Mouse (Mus musculus) limb, embryonic 11.5 days (tissue): ENCODE data around the gene Tldc2. TPM values are rescaled to one million over a fixed set of nuclear protein-coding genes. Genes with fewer than 3 reads are reported as not detected.

ENCODE experiments used
- ATAC-seq: fragments of 200-750 bp; cut with Nextera tagmentation; 2 replicates; pipeline ENCODE4 v1.8.0; 2017; ENCODE audit warnings: low read depth; ENCODE audit not compliant: insufficient number of reproducible peaks, low FRiP score, low TSS enrichment
- DNase-seq: peaks from one replicate; pipeline ENCODE4 v3.0.0-alpha.2; 2015; ENCODE audit warnings: low spot score
- H3K27ac ChIP-seq: fragments of 300-500 bp; sonication (generic); replicated peaks from 2 replicates; pipeline ENCODE4 v1.5.1; 2014; ENCODE audit warnings: low read depth, mild to moderate bottlenecking, low read length
- H3K27me3 ChIP-seq: fragments of 300-500 bp; sonication (generic); 2 replicates; pipeline ENCODE4 v1.6.1; 2014; ENCODE audit warnings: mild to moderate bottlenecking, low read length, mixed read lengths; ENCODE audit not compliant: control insufficient read depth, insufficient read depth
- H3K36me3 ChIP-seq: fragments of 300-500 bp; sonication (generic); 2 replicates; pipeline ENCODE4 v1.6.1; 2014; ENCODE audit warnings: mild to moderate bottlenecking, low read length, moderate library complexity, mixed read lengths; ENCODE audit not compliant: control insufficient read depth, insufficient read depth
- H3K4me1 ChIP-seq: fragments of 300-500 bp; sonication (generic); 2 replicates; pipeline ENCODE4 v1.6.1; 2014; ENCODE audit warnings: low read length, mixed read lengths; ENCODE audit not compliant: control insufficient read depth, insufficient read depth
- H3K4me2 ChIP-seq: fragments of 300-500 bp; sonication (generic); 2 replicates; pipeline ENCODE4 v1.6.1; 2014; ENCODE audit warnings: low read depth, mild to moderate bottlenecking, moderate library complexity; ENCODE audit not compliant: severe bottlenecking
- H3K4me3 ChIP-seq: fragments of 300-500 bp; sonication (generic); 2 replicates; pipeline ENCODE4 v1.5.1; 2014; ENCODE audit warnings: low read depth, low read length
- H3K9ac ChIP-seq: fragments of 300-500 bp; sonication (generic); 2 replicates; pipeline ENCODE4 v1.6.1; 2014; ENCODE audit warnings: mild to moderate bottlenecking, low read length
- H3K9me3 ChIP-seq: fragments of 300-500 bp; sonication (generic); 2 replicates; pipeline ENCODE4 v1.6.1; 2016; ENCODE audit warnings: low read length; ENCODE audit not compliant: control insufficient read depth
- WGBS: fragments of 180-500 bp; shearing (Covaris S2); extraction: QIAGEN DNeasy Blood & Tissue Kit; methylation state at CpG from one replicate; pipeline ENCODE4 v1.1.7; 2014; 5-methylcytosine and 5-hydroxymethylcytosine counted together
- polyA plus RNA-seq: library from polyadenylated mRNA; unstranded; fragments of >200 nt; fragmentation: Nextera tagmentation; extraction: Ambion mirVana; gene quantifications from 2 replicates; pipeline ENCODE4 v1.2.1, GENCODE M21; 2014

Tldc2 gene
- polyA plus RNA-seq, 1 experiment from 2014 or later, result not detected

DNA sequence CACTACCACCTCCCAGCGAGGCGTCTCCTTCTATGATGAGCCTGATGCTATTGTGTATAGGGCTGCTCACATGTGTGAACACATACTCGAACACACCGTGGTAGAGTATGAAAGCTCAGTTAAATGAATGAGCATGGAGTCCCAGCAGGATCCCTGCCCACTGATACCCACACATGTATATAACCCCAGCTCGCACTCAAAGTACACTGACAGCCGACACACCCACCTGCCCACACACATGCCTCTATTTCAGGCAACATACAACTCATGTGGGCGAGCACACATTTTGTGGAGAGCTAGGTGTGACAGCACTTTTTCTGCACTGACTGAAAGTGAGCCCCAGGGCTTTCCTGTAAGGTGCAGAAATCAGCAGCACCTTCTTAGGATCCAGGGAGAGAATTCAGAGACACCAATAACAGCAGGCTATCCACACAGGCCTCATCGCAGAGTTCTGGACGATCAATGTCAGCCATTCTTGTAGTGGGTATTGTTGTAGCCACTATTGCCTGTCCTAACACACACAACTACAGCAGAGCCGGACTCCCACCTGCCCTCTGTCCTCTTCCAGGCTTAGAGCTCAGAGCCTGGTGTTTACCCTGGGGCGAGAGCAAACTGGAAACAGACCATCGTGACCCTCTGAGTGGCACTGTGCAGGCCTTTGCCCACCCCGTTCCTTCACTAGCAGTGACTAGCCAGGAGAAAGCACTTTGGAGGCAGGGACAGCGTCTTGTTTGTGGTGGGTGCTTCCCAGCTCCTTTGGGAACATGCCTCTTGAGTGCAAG, 872 bp downstream of the Tldc2 start:
- H3K27ac ChIP-seq, result no peak overlapping the region
- no peaks in the 10 kb centered on the region for H3K36me3 ChIP-seq
- WGBS, result 81% methylated on average over 14 of the region's 14 CpGs
- H3K27me3 ChIP-seq, result no peaks in the 10 kb centered on the region
- H3K4me2 ChIP-seq, result no peak overlapping the region
- no peaks in the 10 kb centered on the region for H3K4me1 ChIP-seq
- no peak for DNase-seq
- H3K9ac ChIP-seq, result no peak overlapping the region
- no peak for ATAC-seq
- no peaks in the 10 kb centered on the region for H3K9me3 ChIP-seq
- H3K4me3 ChIP-seq, result no peak overlapping the region

DNA sequence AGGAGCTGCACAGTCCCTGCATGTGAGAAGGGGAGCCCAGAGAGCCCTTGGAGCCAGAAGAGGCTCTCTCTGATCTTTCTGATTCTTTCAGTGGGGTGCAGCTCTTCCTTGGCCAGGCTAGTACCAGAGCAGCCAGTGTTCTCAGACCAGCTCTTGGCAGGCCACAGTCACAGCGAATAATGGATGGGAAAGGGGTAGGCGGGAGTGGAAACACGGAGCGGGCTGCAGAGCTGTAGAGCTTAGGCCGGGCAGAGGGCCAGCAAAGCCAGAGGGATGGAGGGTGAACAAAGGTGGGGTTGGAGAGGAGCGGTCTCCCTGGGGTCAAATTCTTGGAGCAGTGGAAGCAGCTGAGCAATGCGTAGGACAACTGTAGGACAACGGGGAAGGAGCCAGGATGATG, 5.2 kb downstream of the Tldc2 start:
- no peaks in the 10 kb centered on the region for H3K36me3 ChIP-seq
- no peak overlapping the region for H3K27ac ChIP-seq
- ATAC-seq (no peak), DNase-seq (no peak)
- H3K4me2 ChIP-seq, result no peak overlapping the region
- H3K9me3 ChIP-seq, result no peaks in the 10 kb centered on the region
- no peaks in the 10 kb centered on the region for H3K4me1 ChIP-seq
- no peaks in the 10 kb centered on the region for H3K27me3 ChIP-seq
- H3K4me3 ChIP-seq, result no peak overlapping the region
- H3K9ac ChIP-seq, result no peak overlapping the region; the same call in 1 of the 2 replicates
- WGBS, result 77% methylated on average over 8 of the region's 8 CpGs

DNA sequence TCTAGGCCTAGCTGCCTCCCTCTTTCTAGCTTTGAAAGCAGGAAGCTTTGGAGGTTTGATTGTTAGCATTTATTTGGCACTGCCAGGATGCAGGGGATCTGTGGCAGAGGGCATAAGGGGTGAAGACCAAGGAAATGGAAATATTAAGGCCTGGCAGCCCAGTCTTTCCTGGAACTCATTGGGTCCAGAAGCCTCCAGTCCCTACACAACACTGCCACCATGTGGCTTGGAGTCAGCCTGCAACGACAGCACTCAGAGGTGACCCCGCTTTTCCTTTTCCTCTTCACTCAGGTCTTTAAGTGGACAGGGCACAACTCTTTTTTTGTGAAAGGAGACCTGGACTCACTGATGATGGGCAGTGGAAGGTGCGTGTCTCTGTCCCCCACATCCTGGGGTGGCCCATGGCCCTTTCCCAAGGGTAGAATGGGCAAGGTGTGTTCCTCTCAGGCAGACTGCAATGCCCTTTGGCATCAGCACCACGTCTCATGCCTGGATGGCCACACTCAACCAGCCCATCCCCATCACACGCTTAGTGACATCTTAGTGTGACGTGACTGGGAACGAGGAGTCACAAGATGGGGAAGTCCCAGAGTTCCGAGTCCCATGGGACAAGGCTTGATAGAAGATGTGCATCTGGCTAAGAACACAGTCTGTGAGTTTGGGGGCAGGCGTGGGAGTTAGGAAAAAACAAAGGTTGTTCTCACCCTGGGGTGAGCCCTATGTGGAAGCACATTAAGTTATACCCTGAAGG, 8.3 kb downstream of the Tldc2 start:
- no peak overlapping the region for H3K27ac ChIP-seq
- DNase-seq (peak; percentile 81), ATAC-seq (no peak)
- H3K9me3 ChIP-seq, result no peaks in the 10 kb centered on the region
- no peak overlapping the region for H3K4me2 ChIP-seq
- no peaks in the 10 kb centered on the region for H3K27me3 ChIP-seq
- H3K9ac ChIP-seq, result no peak overlapping the region
- no peaks in the 10 kb centered on the region for H3K36me3 ChIP-seq
- no peak overlapping the region for H3K4me3 ChIP-seq
- no peaks in the 10 kb centered on the region for H3K4me1 ChIP-seq
- WGBS, result 66% methylated on average over 9 of the region's 9 CpGs

DNA sequence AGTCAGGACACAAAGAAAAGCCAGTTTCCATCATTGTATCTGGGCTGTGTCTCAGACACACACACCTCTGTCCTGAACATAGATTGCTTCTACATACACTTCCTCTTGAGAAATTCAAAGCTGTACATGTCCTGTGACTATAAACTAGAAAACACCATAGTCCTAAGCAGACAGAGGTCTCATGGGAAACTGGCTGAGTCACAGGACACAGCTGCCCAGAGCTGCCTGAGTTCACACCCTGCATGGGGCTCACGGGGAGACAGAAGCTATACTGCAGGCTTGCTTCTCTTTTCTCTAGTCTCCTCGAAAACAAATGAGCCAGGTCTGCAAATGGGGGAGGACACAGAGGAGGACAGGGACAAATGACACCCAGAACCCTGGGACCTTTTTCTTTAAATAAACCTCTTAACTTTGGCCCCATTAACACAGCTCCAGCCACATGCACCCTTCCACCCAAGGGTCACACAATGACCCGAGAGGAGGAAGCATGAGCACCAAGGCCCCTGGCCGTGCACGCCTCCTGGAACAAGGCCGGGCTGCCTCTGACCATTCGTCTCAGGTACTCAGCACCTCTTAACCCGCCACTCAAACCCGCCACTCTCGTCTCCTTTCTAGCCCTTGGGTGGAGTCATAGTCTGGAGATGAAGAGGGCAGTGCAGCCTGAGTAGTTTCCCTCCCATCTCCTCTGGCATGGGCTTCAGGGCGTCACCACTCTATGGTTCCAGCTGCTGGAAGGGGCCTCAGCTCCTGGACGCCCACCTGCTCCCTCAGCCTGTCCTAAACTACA, 12.9 kb downstream of the Tldc2 start:
- no peak for ATAC-seq
- H3K4me1 ChIP-seq, result no peaks in the 10 kb centered on the region
- H3K27ac ChIP-seq, result no peak overlapping the region
- H3K9ac ChIP-seq, result no peak overlapping the region
- no peak overlapping the region for H3K4me2 ChIP-seq
- no peaks in the 10 kb centered on the region for H3K27me3 ChIP-seq
- no peak overlapping the region for H3K4me3 ChIP-seq
- DNase-seq, result no peak
- 78% methylated on average over 12 of the region's 12 CpGs for WGBS
- H3K36me3 ChIP-seq, result peaks cover 5% of the 10 kb centered on the region; the same call in 1 of the 2 replicates
- H3K9me3 ChIP-seq, result no peaks in the 10 kb centered on the region

DNA sequence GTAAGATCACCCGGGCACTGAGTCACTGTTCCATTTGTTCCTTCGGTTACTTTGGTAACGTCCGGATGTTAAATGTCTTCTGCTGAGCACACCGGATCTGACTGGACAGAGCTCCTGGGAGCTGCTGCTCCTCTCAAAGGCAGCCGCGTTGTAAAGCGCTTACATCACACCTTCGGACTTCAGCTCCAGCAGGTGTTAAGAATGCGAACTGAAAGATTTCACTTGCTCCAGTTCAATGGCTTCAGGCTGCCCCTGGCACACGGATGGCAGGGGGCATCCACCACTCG, 13.4 kb downstream of the Tldc2 start:
- 86% methylated on average over 12 of the region's 12 CpGs for WGBS
- Histone ChIP-seq H3K4me3 (no peak overlapping the region), H3K4me2 (no peak overlapping the region), H3K9ac (no peak overlapping the region), H3K27ac (no peak overlapping the region), H3K4me1 (no peaks in the 10 kb centered on the region), H3K9me3 (no peaks in the 10 kb centered on the region), H3K27me3 (no peaks in the 10 kb centered on the region), H3K36me3 (peaks cover 5% of the 10 kb centered on the region; the same call in 1 of the 2 replicates)
- no peak for ATAC-seq
- DNase-seq, result no peak

DNA sequence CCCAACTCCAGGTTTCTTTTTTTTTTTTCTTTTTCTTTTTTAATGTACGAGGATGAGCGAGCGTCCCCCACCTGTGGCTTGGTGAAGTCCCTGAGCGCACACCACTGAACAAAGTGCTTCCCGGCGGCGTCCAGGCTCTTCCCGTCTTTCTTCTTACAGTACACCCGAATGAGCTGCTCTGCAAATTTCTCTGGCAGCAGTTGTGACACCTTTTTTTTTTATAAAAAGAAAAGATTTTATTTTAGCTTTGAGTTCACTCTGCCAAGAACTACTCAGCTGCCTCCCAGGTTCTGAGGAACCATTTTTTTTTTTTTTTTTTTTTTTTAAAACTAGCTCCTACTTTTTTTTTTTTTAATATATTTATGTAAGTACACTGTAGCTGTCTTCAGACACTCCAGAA, 14.8 kb downstream of the Tldc2 start:
- no peaks in the 10 kb centered on the region for H3K27me3 ChIP-seq
- no peaks in the 10 kb centered on the region for H3K9me3 ChIP-seq
- no peak overlapping the region for H3K27ac ChIP-seq
- no peak for DNase-seq
- no peak overlapping the region for H3K4me3 ChIP-seq
- H3K36me3 ChIP-seq, result peaks cover 5% of the 10 kb centered on the region; the same call in 1 of the 2 replicates
- H3K4me2 ChIP-seq, result no peak overlapping the region
- 97% methylated on average over 9 of the region's 9 CpGs for WGBS
- H3K4me1 ChIP-seq, result no peaks in the 10 kb centered on the region
- no peak overlapping the region for H3K9ac ChIP-seq
- ATAC-seq, result no peak

DNA sequence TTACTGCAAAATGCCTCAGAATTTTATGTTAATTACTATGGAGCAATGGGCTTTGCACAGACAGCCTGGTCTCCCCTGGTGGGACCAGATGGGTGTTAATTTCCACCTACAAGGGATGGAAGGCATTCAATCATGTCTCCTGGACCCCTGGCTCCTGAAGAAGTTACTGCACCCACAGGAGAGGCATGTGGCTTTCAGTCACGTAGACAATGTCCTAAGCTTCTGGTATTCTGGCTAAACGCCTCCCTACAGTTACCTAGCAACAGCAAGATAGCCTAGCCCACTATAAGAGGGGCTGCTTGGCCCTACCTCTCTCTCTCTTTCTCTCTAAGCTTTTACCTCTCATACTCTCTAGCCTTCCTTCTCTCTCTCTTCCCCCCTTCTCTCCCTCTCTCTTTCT, 15.4 kb downstream of the Tldc2 start:
- WGBS, result 87% methylated on average over 2 of the region's 2 CpGs
- no peak overlapping the region for H3K27ac ChIP-seq
- DNase-seq, result no peak
- no peak overlapping the region for H3K4me3 ChIP-seq
- no peaks in the 10 kb centered on the region for H3K4me1 ChIP-seq
- H3K9me3 ChIP-seq, result no peaks in the 10 kb centered on the region
- H3K27me3 ChIP-seq, result no peaks in the 10 kb centered on the region
- ATAC-seq, result no peak
- H3K9ac ChIP-seq, result no peak overlapping the region
- H3K36me3 ChIP-seq, result peaks cover 5% of the 10 kb centered on the region; the same call in 1 of the 2 replicates
- no peak overlapping the region for H3K4me2 ChIP-seq

DNA sequence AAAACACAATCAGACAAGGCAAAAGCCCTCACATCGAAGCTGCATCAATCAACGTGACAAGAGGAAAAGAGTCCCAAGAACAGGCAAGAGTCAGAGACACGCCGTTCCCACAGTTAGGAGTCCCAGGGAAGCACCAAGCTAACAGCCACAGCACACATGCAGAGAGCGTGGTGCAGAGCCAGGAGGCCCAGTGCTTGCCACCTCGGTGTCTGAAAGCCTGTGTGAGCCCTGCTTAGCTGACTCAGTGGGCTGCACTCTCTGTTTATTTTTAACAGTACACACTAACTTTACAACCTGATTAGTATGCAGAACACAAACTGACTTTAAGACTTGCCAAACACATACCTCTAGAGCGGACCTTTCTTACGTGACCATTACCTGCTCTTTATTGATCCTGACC, 17.6 kb downstream of the Tldc2 start:
- Histone ChIP-seq H3K27ac (no peak overlapping the region), H3K4me3 (no peak overlapping the region), H3K9me3 (no peaks in the 10 kb centered on the region), H3K4me2 (no peak overlapping the region), H3K4me1 (no peaks in the 10 kb centered on the region), H3K27me3 (no peaks in the 10 kb centered on the region), H3K36me3 (peaks cover 5% of the 10 kb centered on the region; the same call in 1 of the 2 replicates), H3K9ac (no peak overlapping the region)
- WGBS, result 92% methylated on average over 8 of the region's 8 CpGs
- DNase-seq (no peak), ATAC-seq (no peak)
